Mouse (Mus musculus) bone marrow, adult 2 months (tissue): ENCODE data around the gene Hrc. TPM values are rescaled to one million over a fixed set of nuclear protein-coding genes. Genes with fewer than 3 reads are reported as not detected.

Experiments used
- H3K27ac ChIP-seq: fragments of 200-500 bp; 2 replicates; pipeline ENCODE4 v1.5.1; 2012; ENCODE audit warnings: low read depth, mild to moderate bottlenecking, control low read depth, inconsistent platforms, low read length; ENCODE audit not compliant: control insufficient read depth, poor library complexity, insufficient read depth
- H3K4me1 ChIP-seq: fragments of 200-500 bp; 2 replicates; pipeline ENCODE4 v1.6.1; 2011; ENCODE audit warnings: low read length; ENCODE audit not compliant: control insufficient read depth, insufficient read depth
- H3K4me3 ChIP-seq: fragments of 200-500 bp; replicated peaks from 2 replicates; pipeline ENCODE3; 2011; ENCODE audit warnings: mild to moderate bottlenecking, low read depth, low read length, control low read depth; ENCODE audit not compliant: control insufficient read depth
- CTCF ChIP-seq: fragments of 200-500 bp; IDR thresholded peaks from 2 replicates; pipeline ENCODE4 v1.5.1; 2011; ENCODE audit warnings: low read length, control low read depth; ENCODE audit not compliant: control insufficient read depth, insufficient read depth
- POLR2A ChIP-seq: fragments of 200-500 bp; IDR thresholded peaks from 2 replicates; pipeline ENCODE4 v1.6.1; 2011; ENCODE audit warnings: low read depth, mild to moderate bottlenecking, control low read depth, low read length, borderline replicate concordance; ENCODE audit not compliant: control insufficient read depth
- WGBS: fragments of 180-500 bp; shearing (Covaris S2); methylation state at CpG from one replicate; pipeline ENCODE4 v1.1.7; 2018; 5-methylcytosine and 5-hydroxymethylcytosine counted together
- polyA plus RNA-seq: library from polyadenylated mRNA; stranded (reverse); fragments of >200 nt; gene quantifications from 2 replicates; pipeline ENCODE4 v1.2.4, GENCODE M21; 2011; ENCODE audit warnings: low replicate concordance; ENCODE audit not compliant: missing spikeins, insufficient read depth, insufficient read length

The Hrc gene
- polyA plus RNA-seq: 1.5 and 1.7 TPM in 2 replicates

DNA sequence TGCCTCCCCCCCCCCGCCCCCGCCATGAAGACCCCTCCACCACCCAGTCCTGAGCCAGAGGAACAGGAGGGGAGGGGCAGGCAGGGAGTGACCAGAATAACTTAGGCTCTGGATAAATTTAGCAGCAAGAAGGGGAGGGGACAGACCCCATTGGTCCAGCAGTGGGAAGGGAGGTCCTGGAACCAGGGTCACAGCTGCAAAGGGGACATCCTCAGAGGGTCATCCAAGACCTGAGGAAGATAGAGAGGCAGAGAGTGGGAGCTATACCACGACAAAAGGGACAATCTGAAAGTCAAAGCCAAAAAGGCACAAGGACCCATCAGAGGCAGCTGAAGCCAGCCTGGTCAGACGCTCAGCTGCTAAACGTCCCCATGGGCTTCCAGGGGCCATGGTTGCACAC lies at the start of gene Hrc:
Hrc (plus strand) TSS at position 235 of the 400 bp plus-strand sequence.
- TF ChIP-seq CTCF (no peak), POLR2A (no peak)
- no peaks in the 10 kb centered on the region for H3K4me1 ChIP-seq
- H3K4me3 ChIP-seq: no peak within 1 kb of the TSS
- H3K27ac ChIP-seq: no peak within 1 kb of the TSS
- WGBS: 69% methylated on average over 5 of the region's 5 CpGs

DNA sequence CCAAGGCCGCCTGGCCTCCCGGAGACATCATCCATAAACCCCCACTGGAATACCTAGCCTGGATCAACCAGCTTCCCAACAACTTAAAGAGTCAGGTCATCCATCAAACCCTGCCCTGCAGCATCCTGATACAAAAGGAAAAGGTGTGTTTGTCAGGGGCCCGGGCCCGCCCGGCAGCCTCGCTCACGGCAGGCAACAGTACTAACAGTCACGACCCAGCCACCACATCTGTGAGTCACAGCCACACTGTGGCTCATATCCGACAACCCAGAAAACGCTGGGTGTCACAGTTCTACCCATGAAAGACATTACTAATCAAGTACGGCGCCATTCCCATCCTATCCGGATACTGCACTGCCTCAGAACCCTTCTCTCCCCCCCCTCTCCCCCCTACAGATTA lies 48.6 kb upstream of the Hrc start:
- WGBS: 84% methylated on average over 13 of the region's 13 CpGs
- Histone ChIP-seq H3K4me3 (no peak overlapping the region), H3K27ac (no peak overlapping the region), H3K4me1 (no peaks in the 10 kb centered on the region)
- no peak for TF ChIP-seq POLR2A
- TF ChIP-seq CTCF: no peak

DNA sequence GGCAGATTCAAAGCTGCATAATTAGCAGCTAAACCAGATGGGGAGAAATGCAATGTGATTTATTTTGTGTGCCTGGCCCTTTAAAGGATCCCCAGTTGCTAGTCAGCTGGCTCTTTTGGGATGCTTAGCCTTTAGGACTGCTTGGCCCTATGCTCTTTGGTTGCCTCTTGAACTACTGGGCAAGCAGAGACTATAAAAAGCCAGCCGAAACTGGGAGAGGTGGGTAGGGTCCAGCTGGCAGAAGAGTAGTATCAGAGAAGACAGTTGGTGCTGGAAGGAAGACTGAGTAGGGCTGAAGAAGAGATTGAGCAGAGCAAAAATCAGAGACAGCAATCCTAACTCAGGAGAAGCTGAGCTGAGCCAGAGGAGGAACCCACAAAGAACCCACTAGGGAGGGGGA lies 38.5 kb upstream of the Hrc start:
- TF ChIP-seq CTCF (no peak), POLR2A (no peak)

DNA sequence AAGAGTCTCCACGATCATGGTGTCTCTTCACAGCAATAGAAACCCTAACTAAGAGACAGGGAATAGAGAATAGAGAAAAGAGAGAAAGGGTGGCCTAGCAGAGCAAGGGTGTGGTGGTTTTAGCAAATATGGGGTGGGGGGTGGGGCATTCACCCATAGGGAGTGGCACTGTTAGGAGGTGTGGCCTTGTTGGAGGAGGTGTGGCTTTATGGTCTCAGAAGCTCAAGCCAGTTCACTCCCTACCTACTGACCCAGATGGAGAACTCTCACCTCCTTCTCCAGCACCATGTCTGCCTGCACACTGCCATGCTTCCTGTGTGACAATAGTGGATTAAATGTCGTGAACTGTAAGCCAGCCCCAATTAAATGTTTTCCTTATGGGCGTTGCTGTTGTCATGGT lies 37.5 kb upstream of the Hrc start:
- Histone ChIP-seq H3K27ac (no peak overlapping the region), H3K4me3 (no peak overlapping the region), H3K4me1 (no peaks in the 10 kb centered on the region)
- 70% methylated on average over 3 of the region's 3 CpGs for WGBS
- TF ChIP-seq POLR2A: no peak
- TF ChIP-seq CTCF: no peak

More for the DNA sequence above, 38.5 kb upstream of the Hrc start:
- Histone ChIP-seq H3K4me1 (no peaks in the 10 kb centered on the region), H3K27ac (no peak overlapping the region), H3K4me3 (no peak overlapping the region)
- 74% methylated on average over 1 of the region's 1 CpGs for WGBS

DNA sequence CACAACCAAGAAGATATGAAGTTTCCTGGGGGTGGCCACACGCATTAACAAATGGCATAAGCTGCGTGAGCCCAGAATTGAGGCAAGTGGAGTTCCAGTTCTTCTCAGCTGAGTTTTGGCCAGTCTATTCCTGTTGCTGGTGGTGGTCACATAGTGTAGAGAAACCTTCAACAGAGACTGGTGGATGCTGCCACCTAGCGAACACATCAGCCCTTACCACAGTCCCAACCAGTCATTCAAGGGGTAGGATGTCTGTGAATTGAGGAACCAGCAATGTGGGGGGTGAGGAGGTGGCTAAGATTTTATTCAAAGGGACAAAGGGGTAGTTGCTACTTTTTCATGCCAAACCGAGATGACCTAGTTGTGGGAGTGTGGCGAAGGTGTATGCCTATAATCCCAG lies 35.3 kb upstream of the Hrc start:
- no peaks in the 10 kb centered on the region for H3K4me1 ChIP-seq
- no peak overlapping the region for H3K4me3 ChIP-seq
- TF ChIP-seq POLR2A: no peak
- TF ChIP-seq CTCF: peak; percentile 87
- no peak overlapping the region for H3K27ac ChIP-seq
- 6% methylated on average over 5 of the region's 5 CpGs for whole genome bisulfite sequencing

DNA sequence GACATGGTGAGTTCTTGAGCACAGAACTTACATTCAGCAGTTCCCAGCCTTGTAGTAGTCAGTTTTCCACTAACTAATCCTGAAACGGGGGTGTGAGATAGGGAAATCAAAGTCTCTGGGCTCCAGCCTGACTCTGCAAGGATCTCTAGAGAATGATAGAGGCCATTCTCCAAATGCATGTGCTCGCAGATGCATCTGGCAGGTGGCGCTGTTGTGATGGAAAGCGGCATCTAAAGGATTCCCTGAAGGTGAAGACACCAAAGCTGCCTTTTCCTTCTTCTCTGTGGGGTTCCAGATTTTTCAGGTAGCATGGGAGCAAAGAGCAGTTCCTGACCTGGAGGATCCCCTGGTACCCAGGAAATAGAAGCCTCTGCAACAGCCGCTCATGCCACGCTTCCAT lies 34.8 kb upstream of the Hrc start:
- TF ChIP-seq POLR2A (no peak), CTCF (peak; percentile 48)
- Histone ChIP-seq H3K4me1 (no peaks in the 10 kb centered on the region), H3K27ac (no peak overlapping the region), H3K4me3 (no peak overlapping the region)
- WGBS: 24% methylated on average over 6 of the region's 6 CpGs

DNA sequence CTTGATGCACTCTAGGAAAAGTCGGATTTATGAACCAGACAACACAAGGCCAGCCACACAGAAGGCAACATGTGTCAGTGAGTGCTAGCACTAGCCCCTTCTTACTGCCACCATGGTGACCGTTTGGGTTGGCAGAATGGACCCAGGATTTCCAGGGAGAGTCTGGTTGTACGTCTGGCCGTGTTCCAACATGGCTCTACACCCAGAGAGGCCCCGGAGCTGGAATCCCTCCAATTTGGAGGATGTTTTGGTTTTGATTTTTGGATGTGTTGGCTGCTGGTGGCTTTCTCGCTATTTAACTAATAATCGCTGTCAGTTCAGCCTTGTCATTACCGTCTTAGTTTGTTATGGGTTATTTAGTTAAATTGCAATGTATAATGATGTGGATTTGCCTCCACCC lies 32.5 kb upstream of the Hrc start:
- WGBS: 86% methylated on average over 8 of the region's 8 CpGs
- Histone ChIP-seq H3K4me3 (no peak overlapping the region), H3K27ac (no peak overlapping the region), H3K4me1 (no peaks in the 10 kb centered on the region)
- TF ChIP-seq CTCF: no peak
- no peak for TF ChIP-seq POLR2A

DNA sequence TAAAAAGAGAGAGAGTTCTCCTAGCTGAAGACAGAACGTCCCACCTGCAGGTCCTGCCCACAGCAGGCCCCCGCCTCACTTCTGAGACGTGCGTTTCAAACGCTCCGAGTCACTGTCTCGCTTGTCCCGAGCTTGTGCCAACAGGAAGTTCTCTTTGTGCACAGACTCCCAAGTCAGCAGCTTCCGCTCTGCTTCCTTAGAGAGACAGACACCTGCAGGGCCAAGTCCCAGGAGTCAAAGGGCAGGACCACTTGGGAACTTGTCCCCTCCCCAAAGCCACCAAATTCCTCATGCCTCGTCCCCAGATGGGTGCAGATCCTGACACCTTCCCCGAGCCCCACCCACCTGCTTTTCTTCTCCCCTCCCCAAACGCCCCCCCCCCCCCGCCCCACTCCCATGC lies 30.2 kb upstream of the Hrc start:
- TF ChIP-seq POLR2A (no peak), CTCF (no peak)
- Histone ChIP-seq H3K4me1 (peaks cover 2% of the 10 kb centered on the region; the same call in 1 of the 2 replicates), H3K27ac (no peak overlapping the region), H3K4me3 (no peak overlapping the region)
- WGBS: 45% methylated on average over 12 of the region's 13 CpGs

DNA sequence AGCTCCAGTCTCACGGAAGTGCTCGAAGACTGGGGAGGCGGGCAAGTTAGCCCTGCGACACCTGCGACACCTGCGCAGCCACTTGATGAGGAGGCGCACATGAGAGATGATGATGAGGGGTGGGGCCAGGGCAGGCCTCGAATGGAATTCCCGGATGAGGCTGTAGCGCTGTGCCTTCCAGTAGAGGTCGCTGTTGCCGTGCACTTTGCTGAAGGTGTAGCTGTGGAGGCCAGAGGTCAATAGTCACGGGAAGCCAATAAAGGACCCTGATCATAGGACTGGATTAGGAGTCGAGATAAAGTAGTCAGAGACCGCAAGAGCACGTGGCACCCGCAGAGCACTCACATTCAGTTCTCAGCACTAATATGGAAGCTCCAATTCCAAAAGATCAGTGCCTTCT lies 29.8 kb upstream of the Hrc start:
- Histone ChIP-seq H3K4me3 (no peak overlapping the region), H3K27ac (no peak overlapping the region), H3K4me1 (peaks cover 2% of the 10 kb centered on the region; the same call in 1 of the 2 replicates)
- TF ChIP-seq POLR2A: no peak
- TF ChIP-seq CTCF: peak; percentile 63
- WGBS: 30% methylated on average over 17 of the region's 17 CpGs
